Mouse (Mus musculus): ENCODE measurements at regions not wholly inside any gene's neighbourhood (a gene's known extent, or its start where the extent isn't known, plus 50 kb on each side); places are given as distances from the start of the nearest gene placed in this dataset.
A peak's percentile ranks its signal among the peaks of the same experiment; 100 is the strongest.
"Not testable (repeated sequence)": the region's sequence is repeated elsewhere in the genome, so short reads cannot be mapped to it uniquely, and the experiment has no call there.

DNA sequence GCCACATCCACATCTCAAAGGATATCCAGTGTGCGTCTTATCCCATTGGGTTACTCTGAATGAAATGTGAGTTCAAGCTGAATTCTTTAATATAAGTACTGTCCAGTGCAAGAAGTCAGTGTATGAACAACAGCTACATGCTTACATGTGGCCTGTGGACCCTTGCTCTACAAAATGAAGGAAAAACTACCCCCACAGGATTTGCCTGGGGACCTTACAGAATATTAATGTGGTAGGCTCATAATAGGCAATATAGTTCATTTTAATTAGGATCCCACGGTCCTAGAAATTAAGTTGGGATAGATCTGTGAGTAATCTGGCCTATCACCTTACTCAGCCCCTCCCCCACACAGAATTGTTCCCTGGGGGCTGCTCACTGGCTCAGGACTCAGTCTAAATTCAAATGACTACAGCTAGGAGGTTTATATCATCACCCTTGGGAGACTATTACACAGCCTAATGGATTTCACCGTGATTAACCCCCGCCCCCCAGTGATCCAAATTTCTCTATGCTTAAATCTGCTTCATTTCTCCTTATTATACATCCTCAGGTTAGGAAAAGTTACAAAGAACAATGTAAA, 145.4 kb upstream of the 1700025G04Rik start:
- Histone ChIP-seq H3K9me3 (no peaks in the 10 kb centered on the region), H3K36me3 (no peaks in the 10 kb centered on the region), H3K4me3 (no peak overlapping the region), H3K4me2 (no peak overlapping the region), H3K9ac (no peak overlapping the region), H3K4me1 (replicated peaks) (peaks cover 29% of the 10 kb centered on the region), H3K27me3 (no peaks in the 10 kb centered on the region), H3K27ac (peak overlapping the region; percentile 40)
- ATAC-seq (ENCODE audit: low FRiP score): peak; percentile 38; the same call in 1 of the 2 replicates
- WGBS: 43% methylated on average over 4 of the region's 4 CpGs

DNA sequence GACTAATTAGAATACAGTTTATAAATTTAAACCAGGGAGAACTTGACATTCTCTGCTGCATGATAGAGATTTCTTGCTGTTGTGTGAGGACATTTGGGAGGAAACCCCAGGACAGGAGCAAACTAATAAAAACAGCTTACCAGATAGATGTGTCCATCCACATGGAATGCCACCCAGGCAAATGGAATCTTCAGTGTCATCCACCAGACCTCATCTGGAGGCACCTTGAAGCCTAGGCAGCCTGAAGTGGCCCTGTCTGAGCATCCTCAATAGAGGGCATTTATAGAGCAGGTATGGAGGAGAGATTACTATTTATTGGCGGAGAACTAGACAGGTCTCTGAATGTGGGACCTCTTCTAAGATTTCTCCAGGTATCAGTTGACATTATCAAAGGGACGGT, 144.8 kb upstream of the 1700025G04Rik start:
- WGBS: 91% methylated on average over 2 of the region's 2 CpGs
- Histone ChIP-seq H3K27ac (peak overlapping the region; percentile 40; the same call in 1 of the 2 replicates), H3K4me1 (replicated peaks) (peaks cover 33% of the 10 kb centered on the region), H3K9me3 (no peaks in the 10 kb centered on the region), H3K36me3 (no peaks in the 10 kb centered on the region), H3K27me3 (no peaks in the 10 kb centered on the region), H3K9ac (no peak overlapping the region), H3K4me3 (no peak overlapping the region), H3K4me2 (no peak overlapping the region)
- ATAC-seq (ENCODE audit: low FRiP score): no peak

DNA sequence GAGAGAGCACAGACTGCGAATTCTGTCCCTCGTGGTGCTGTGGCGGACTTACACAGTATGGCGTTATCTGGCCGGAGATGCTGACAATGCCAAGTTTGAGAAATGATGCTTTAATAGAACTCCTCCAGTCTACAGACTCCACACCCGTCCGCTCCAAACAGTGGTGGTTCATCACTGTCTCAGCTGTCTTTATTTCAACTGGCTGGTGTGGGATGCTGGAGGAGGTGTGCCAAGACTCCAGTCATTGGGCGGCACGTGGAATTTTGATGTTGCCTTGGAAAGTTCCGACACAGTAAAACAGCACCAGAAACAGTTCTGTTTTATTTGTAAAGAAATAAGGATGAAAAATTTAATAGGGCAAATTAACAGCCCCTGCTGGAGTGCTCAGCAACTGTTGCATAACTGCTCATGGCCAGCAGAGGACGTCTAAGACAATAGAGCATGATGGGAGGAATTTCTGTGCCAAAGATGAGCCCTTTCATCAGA, 141.8 kb upstream of the 1700025G04Rik start:
- 50% methylated on average over 11 of the region's 11 CpGs for WGBS
- no peaks in the 10 kb centered on the region for H3K36me3 ChIP-seq
- ATAC-seq (ENCODE audit: low FRiP score): no peak
- H3K4me1 ChIP-seq (replicated peaks): peaks cover 39% of the 10 kb centered on the region
- H3K9me3 ChIP-seq: no peaks in the 10 kb centered on the region
- no peak overlapping the region for H3K4me3 ChIP-seq
- no peak overlapping the region for H3K4me2 ChIP-seq
- H3K27ac ChIP-seq: no peak overlapping the region
- no peak overlapping the region for H3K9ac ChIP-seq
- no peaks in the 10 kb centered on the region for H3K27me3 ChIP-seq

DNA sequence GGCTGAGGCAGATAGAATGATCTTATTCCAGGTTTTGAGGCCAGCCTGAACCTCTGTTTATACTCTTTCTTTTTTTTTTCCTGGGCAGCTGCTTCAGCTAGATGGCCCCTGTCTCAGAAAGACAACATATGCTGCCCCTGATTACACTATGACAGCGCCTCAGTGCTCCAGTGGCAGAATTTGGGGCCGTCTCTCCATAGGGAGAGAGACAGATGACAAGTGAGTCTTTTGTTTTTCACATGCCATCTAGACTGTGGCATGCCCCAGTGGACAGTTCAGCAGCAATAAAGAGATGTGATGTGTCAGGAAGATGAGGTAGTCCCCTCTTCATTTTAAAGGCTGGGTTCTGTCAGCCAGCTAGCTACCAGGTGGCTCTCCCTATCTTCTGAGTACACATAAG, 139.8 kb upstream of the 1700025G04Rik start:
- no peak overlapping the region for H3K4me2 ChIP-seq
- ATAC-seq (ENCODE audit: low FRiP score): peak; percentile 59; the same call in 1 of the 2 replicates
- H3K4me1 ChIP-seq (replicated peaks): peaks cover 24% of the 10 kb centered on the region
- 0 out of 2 replicates have a peak, but pooled peaks cover 3% of the 10 kb centered on the region for H3K9me3 ChIP-seq
- WGBS: 37% methylated on average over 2 of the region's 2 CpGs
- H3K4me3 ChIP-seq: no peak overlapping the region
- no peaks in the 10 kb centered on the region for H3K36me3 ChIP-seq
- H3K27ac ChIP-seq: peak overlapping the region; percentile 44; the same call in 1 of the 2 replicates
- no peak overlapping the region for H3K9ac ChIP-seq
- no peaks in the 10 kb centered on the region for H3K27me3 ChIP-seq

DNA sequence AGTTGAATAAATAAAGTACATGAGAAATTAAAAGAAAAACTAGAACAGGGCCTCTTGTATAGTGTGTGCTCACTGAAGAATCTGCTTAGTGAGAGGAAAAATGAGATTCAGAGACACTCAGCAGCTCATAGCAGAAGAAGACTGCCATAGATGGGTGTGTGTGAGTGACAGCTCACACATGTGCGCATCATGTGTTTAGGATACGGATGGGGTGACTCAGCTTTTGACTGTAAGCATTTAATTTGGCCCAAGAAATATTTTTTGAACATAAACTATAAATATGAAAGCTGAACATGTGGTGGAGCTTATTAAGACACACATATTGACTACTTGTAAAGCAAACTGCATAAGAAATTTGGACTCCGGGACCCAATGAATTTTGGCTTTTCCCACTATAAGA, 136.1 kb upstream of the 1700025G04Rik start:
- no peaks in the 10 kb centered on the region for H3K36me3 ChIP-seq
- H3K4me3 ChIP-seq: no peak overlapping the region
- H3K9me3 ChIP-seq: 0 out of 2 replicates have a peak, but pooled peaks cover 8% of the 10 kb centered on the region
- H3K9ac ChIP-seq: no peak overlapping the region
- no peak overlapping the region for H3K27ac ChIP-seq
- H3K4me1 ChIP-seq (replicated peaks): peaks cover 10% of the 10 kb centered on the region; the same call in 1 of the 2 replicates
- no peak overlapping the region for H3K4me2 ChIP-seq
- 96% methylated on average over 3 of the region's 3 CpGs for WGBS
- no peak for ATAC-seq (ENCODE audit: low FRiP score)
- H3K27me3 ChIP-seq: no peaks in the 10 kb centered on the region

DNA sequence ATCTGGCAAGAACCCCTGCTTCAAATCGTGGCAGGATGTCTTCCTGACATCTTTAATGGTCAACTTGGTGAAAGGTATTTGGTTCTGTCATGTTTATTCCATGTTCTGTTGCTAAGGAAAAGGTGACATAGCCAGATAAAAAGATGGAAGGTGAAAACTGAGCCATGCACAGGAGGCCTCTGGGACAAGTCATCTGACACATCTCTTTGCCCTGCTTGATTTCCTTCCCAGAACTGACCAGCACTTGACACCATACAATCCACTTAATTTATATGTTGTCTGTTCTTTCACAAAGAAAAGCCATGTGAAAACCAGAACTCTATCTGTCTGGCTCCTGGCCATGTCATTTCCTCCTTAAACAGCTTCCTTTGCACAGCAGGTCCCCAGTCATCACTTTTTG, 133.7 kb upstream of the 1700025G04Rik start:
- no peak overlapping the region for H3K27ac ChIP-seq
- no peaks in the 10 kb centered on the region for H3K36me3 ChIP-seq
- H3K9me3 ChIP-seq: 0 out of 2 replicates have a peak, but pooled peaks cover 8% of the 10 kb centered on the region
- H3K9ac ChIP-seq: no peak overlapping the region
- no peak for ATAC-seq (ENCODE audit: low FRiP score)
- no peaks in the 10 kb centered on the region for H3K27me3 ChIP-seq
- H3K4me3 ChIP-seq: no peak overlapping the region
- 72% methylated on average over 1 of the region's 1 CpGs for WGBS
- no peaks in the 10 kb centered on the region for H3K4me1 ChIP-seq (replicated peaks)
- no peak overlapping the region for H3K4me2 ChIP-seq

DNA sequence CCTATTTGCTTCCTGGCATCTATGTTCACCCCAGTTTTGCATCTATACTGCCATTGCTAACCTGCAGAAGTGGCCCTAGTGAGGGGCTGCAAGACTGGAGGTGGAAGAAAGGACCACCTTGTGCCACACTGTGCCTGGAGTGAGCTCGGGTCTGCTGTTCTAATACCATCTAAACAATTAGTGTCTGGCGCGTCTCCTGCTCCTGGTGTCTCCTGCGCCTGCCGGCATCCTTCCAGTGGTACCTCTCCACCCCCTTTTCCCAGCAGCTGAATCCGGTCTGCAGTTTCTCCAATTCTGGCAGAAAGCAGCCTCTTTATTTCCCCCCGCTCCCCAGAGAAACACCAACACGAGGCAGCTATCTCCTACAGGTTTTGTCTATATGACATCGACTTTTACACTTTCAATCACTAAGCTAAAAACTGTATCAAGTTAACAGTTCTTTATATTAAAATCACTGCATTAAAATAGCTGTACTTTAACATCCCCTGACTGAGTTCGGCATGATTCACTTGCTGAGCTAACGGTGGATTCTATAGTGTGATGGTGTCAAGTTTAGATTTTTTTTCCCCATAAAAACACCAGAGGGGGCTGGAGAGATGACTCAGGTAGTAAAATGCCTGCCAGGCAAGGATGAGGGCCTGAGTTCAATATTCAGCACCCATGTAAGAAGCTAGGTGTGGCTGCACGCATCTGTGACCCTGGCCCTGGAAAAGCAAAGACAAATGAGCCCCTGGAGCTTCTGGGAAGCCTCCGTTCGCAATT, 131.1 kb upstream of the 1700025G04Rik start:
- no peak overlapping the region for H3K4me3 ChIP-seq
- no peak overlapping the region for H3K9ac ChIP-seq
- H3K27me3 ChIP-seq: no peaks in the 10 kb centered on the region
- 85% methylated on average over 14 of the region's 14 CpGs for WGBS
- no peak overlapping the region for H3K27ac ChIP-seq
- no peaks in the 10 kb centered on the region for H3K4me1 ChIP-seq (replicated peaks)
- H3K4me2 ChIP-seq: no peak overlapping the region
- no peaks in the 10 kb centered on the region for H3K36me3 ChIP-seq
- 0 out of 2 replicates have a peak, but pooled peaks cover 8% of the 10 kb centered on the region for H3K9me3 ChIP-seq
- ATAC-seq (ENCODE audit: low FRiP score): no peak

DNA sequence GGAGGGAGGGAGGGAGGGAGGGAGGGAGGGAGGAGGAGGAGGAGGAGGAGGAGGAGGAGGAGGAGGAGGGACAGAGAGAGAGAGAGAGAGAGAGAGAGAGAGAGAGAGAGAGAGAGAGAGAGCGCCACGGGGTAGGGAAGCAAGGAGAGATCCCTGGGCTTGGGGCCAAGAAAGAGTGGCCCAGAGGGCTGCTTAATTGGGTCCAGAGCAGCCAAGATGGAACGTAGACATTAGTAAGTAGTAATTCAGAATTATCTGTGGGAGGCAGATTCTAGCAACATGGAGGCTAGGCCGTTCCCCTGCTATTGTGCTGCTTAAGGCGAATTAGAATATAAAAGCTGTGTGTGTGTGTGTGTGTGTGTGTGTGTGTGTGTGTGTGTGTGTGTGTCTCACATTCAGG, 129.8 kb upstream of the 1700025G04Rik start:
- H3K4me2 ChIP-seq; H3K9ac ChIP-seq; H3K27ac ChIP-seq; ATAC-seq (ENCODE audit: low FRiP score); H3K4me3 ChIP-seq; H3K4me1 ChIP-seq (replicated peaks); H3K36me3 ChIP-seq; H3K27me3 ChIP-seq; H3K9me3 ChIP-seq: not testable (repeated sequence)
- 51% methylated on average over 5 of the region's 5 CpGs for WGBS

DNA sequence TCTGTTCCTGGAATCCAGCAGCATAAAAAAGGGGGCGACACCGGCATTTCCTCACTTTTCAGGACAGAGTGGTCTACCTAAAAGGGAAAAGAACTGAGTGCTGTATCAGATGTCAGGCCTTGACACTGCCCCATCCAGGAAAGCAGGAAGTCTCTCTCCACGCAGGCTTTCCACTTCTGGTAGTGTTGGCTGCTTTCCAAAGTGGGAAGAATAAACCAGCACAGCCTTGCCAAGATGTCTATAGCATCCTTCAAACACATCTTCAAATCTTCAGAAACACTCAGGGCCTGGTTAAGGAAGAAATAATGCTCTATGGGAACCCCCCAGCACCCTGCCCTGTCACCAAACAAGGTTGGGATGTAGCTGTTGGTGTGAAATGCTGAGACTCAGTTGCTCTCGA, 127.5 kb upstream of the 1700025G04Rik start:
- no peak overlapping the region for H3K4me2 ChIP-seq
- no peak for ATAC-seq (ENCODE audit: low FRiP score)
- H3K27me3 ChIP-seq: no peaks in the 10 kb centered on the region
- WGBS: 76% methylated on average over 4 of the region's 4 CpGs
- no peak overlapping the region for H3K4me3 ChIP-seq
- H3K36me3 ChIP-seq: no peaks in the 10 kb centered on the region
- H3K9ac ChIP-seq: no peak overlapping the region
- H3K27ac ChIP-seq: no peak overlapping the region
- H3K9me3 ChIP-seq: no peaks in the 10 kb centered on the region
- no peaks in the 10 kb centered on the region for H3K4me1 ChIP-seq (replicated peaks)

DNA sequence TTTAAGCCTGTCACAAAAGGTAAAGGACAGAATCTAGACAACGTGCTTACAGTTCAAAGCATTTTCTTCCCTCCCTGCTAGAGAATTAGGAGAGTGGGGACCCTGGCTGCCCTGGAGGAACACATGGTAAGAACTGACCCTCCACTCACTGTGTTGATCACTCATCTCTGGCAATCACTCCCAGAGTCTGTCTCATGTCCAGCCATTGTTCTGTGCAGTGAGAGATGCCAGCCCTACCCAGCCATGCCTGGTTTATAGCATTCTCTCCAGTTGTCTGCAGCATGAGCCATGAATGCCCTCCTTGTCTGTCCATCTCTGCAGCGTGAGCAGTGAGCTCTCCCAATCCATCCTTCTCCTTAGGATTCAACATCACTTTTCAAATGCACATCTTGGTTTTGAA, 124.5 kb upstream of the 1700025G04Rik start:
- Histone ChIP-seq H3K27me3 (no peaks in the 10 kb centered on the region), H3K4me3 (no peak overlapping the region), H3K27ac (no peak overlapping the region), H3K4me1 (replicated peaks) (no peaks in the 10 kb centered on the region), H3K4me2 (no peak overlapping the region), H3K9me3 (peaks cover 2% of the 10 kb centered on the region; the same call in 1 of the 2 replicates), H3K36me3 (no peaks in the 10 kb centered on the region), H3K9ac (no peak overlapping the region)
- WGBS: 88% methylated on average over 2 of the region's 2 CpGs
- no peak for ATAC-seq (ENCODE audit: low FRiP score)

DNA sequence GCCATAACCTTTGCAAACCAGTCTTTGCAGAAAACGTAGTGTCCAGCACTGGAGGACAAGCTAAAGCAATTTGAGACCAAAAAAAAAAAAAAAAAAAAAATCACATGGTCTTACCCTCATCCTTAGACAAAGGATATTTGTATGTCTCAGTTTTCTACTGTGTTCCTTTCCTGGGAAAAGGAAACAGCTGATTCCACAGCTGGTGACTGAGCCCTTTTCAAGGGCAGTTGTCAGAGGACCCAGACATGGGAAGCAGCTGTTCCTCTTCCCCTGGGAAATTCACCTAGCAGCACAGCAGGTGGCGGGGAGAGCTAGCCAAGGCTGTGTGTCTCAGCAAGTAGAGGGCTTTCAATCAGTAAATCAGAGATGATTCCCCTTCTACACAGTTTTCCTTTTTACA, 113.3 kb upstream of the 1700025G04Rik start:
- Histone ChIP-seq H3K9me3 (no peaks in the 10 kb centered on the region), H3K27me3 (no peaks in the 10 kb centered on the region), H3K4me1 (replicated peaks) (peaks cover 11% of the 10 kb centered on the region; the same call in 1 of the 2 replicates), H3K4me3 (no peak overlapping the region), H3K27ac (peak overlapping the region; percentile 71; the same call in 1 of the 2 replicates), H3K36me3 (no peaks in the 10 kb centered on the region), H3K4me2 (no peak overlapping the region), H3K9ac (no peak overlapping the region)
- WGBS: 51% methylated on average over 2 of the region's 2 CpGs
- peak; percentile 28; the same call in 1 of the 2 replicates for ATAC-seq (ENCODE audit: low FRiP score)

DNA sequence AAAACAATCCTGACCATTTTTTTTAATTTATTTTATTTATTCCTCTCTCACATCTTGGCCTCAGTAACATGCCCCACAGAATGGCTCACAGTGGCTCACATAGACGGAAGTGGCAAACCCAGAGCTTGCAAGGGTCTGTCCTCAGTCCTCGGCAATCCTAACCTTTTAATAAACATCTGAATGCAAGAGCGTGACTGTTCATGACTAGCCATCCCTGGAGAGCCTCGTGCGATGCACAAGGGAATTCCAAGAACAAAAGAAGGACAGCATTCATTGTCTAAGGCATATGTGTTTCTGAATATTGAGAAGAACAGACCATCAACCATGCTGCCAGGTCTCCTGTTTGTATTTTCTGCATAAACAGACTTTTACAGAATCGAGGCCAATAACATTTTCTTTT, 98.8 kb upstream of the 1700025G04Rik start:
- ATAC-seq (ENCODE audit: low FRiP score): no peak
- peaks cover 9% of the 10 kb centered on the region for H3K4me1 ChIP-seq (replicated peaks)
- no peak overlapping the region for H3K4me3 ChIP-seq
- no peak overlapping the region; the same call in 1 of the 2 replicates for H3K27ac ChIP-seq
- H3K4me2 ChIP-seq: no peak overlapping the region
- no peaks in the 10 kb centered on the region for H3K9me3 ChIP-seq
- no peak overlapping the region for H3K9ac ChIP-seq
- H3K36me3 ChIP-seq: no peaks in the 10 kb centered on the region
- H3K27me3 ChIP-seq: no peaks in the 10 kb centered on the region
- WGBS: 28% methylated on average over 6 of the region's 6 CpGs

All from hindbrain, embryonic 13.5 days (tissue).